Mouse (Mus musculus) E14TG2a.4 (cell line): ENCODE data around the gene Sdc3.

ENCODE experiments used
- CTCF ChIP-seq: conservative IDR thresholded peaks from 2 replicates; pipeline ENCODE4 v1.5.1; 2014; ENCODE audit warnings: low read length
- NANOG ChIP-seq: IDR thresholded peaks from 2 replicates; pipeline ENCODE4 v1.6.1; 2014; ENCODE audit warnings: borderline replicate concordance, low read length, mixed read lengths
- POU5F1 ChIP-seq: IDR thresholded peaks from 2 replicates; pipeline ENCODE4 v1.6.1; 2014; ENCODE audit warnings: low read length, borderline replicate concordance

DNA sequence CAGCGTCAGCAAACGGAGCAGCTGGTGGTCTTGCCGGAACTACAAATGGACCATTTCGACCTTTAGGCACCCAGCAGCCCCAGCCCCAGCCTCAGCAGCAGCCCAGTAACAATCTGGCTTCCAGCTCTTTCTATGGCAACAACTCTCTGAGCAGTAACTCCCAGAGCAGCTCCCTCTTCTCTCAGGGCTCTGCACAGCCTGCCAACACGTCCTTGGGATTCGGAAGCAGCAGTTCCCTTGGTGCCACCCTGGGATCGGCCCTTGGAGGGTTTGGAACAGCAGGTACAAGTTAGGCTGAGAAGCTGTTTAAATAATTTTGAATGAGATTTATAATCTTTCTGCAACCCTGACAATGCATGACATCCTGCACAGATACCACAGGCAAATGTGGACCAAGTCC lies 39.7 kb upstream of the Sdc3 start:
- TF ChIP-seq CTCF (no peak), POU5F1 (no peak), NANOG (no peak)
